Mouse (Mus musculus) erythroblast, embryonic 14.5 days (primary cell): ENCODE measurements around the gene Wdfy3.

Source experiments
- GATA1 ChIP-seq: IDR thresholded peaks from 2 replicates; pipeline ENCODE4 v1.6.1; 2012; ENCODE audit warnings: low read length, inconsistent platforms, mixed read lengths
- TAL1 ChIP-seq: IDR thresholded peaks from 3 replicates; pipeline ENCODE4 v1.6.1; 2012; ENCODE audit warnings: low read length, inconsistent platforms, mixed read lengths

- TF ChIP-seq GATA1 (no peak), TAL1 (no peak)
Observed at GRCm38 (mm10) chr5:101826531-101826970, 243.2 kb downstream of the Wdfy3 start.
